Mouse (Mus musculus): Measurements from ENCODE around the gene Elmo1. TPM values are rescaled to one million over a fixed set of nuclear protein-coding genes. Genes with fewer than 3 reads are reported as not detected.

The Elmo1 gene
- polyA plus RNA-seq, 1 experiment from 2014 or later, result 16.8 TPM

- ATAC-seq (ENCODE audit: low FRiP score, low TSS enrichment), result no peak
- Histone ChIP-seq H3K4me3 (ENCODE audit: low read length) (no peak overlapping the region), H3K27me3 (ENCODE audit: insufficient read depth, low read length) (no peaks in the 10 kb centered on the region)
These were observed 207.4 kb downstream of the Elmo1 start for GRCm38 (mm10) chr13:20297841-20298240.

GRCm38 (mm10) chr13:20299424-20299823, 209.0 kb downstream of the Elmo1 start:
- ATAC-seq (ENCODE audit: low FRiP score, low TSS enrichment), result peak; percentile 71; the same call in 1 of the 2 replicates
- Histone ChIP-seq H3K9ac (replicated peaks; ENCODE audit: low read length) (no peak overlapping the region), H3K4me2 (replicated peaks; ENCODE audit: low read depth, low read length) (no peak overlapping the region), H3K27me3 (ENCODE audit: insufficient read depth, low read length) (no peaks in the 10 kb centered on the region), H3K9me3 (ENCODE audit: low read length) (no peaks in the 10 kb centered on the region), H3K36me3 (ENCODE audit: insufficient read depth, low read length) (no peaks in the 10 kb centered on the region), H3K4me3 (ENCODE audit: low read length) (no peak overlapping the region), H3K27ac (ENCODE audit: low read length) (no peak overlapping the region), H3K4me1 (ENCODE audit: insufficient read depth, low read length) (no peaks in the 10 kb centered on the region)
- WGBS, result 71% methylated on average over 3 of the region's 3 CpGs

More at GRCm38 (mm10) chr13:20297841-20298240, 207.4 kb downstream of the Elmo1 start:
- H3K4me2 ChIP-seq (replicated peaks; ENCODE audit: low read depth, low read length), result no peak overlapping the region
- H3K27ac ChIP-seq (ENCODE audit: low read length), result no peak overlapping the region
- no peaks in the 10 kb centered on the region for H3K36me3 ChIP-seq (ENCODE audit: insufficient read depth, low read length)
- no peaks in the 10 kb centered on the region for H3K4me1 ChIP-seq (ENCODE audit: insufficient read depth, low read length)
- no peaks in the 10 kb centered on the region for H3K9me3 ChIP-seq (ENCODE audit: low read length)
- WGBS, result 23% methylated on average over 3 of the region's 3 CpGs
- H3K9ac ChIP-seq (replicated peaks; ENCODE audit: low read length), result no peak overlapping the region

GRCm38 (mm10) chr13:20300052-20300564, 209.7 kb downstream of the Elmo1 start:
- 83% methylated on average over 3 of the region's 3 CpGs for WGBS
- Histone ChIP-seq H3K36me3 (ENCODE audit: insufficient read depth, low read length) (no peaks in the 10 kb centered on the region), H3K9me3 (ENCODE audit: low read length) (no peaks in the 10 kb centered on the region), H3K4me2 (replicated peaks; ENCODE audit: low read depth, low read length) (no peak overlapping the region), H3K27ac (ENCODE audit: low read length) (no peak overlapping the region), H3K4me3 (ENCODE audit: low read length) (no peak overlapping the region), H3K9ac (replicated peaks; ENCODE audit: low read length) (no peak overlapping the region), H3K4me1 (ENCODE audit: insufficient read depth, low read length) (no peaks in the 10 kb centered on the region), H3K27me3 (ENCODE audit: insufficient read depth, low read length) (no peaks in the 10 kb centered on the region)
- ATAC-seq (ENCODE audit: low FRiP score, low TSS enrichment), result no peak

DNA sequence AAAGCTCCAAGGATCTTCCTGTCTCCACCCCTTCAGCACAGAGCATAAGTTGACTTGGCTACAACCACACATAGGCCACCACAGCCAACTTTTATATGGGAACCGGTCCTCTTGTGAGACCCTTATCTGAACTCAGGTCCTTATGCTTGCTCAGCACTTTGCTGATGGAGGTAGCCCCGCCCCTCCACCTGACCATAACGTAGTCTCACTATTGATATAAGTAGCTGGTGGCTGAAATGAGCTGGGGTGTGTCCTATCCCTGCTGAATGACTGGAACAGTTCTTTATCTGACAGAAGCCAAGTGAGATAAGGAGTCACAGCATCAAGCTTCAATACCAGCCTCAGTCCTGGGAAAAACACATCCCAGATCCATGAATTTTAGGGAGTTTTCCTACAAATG, 210.2 kb downstream of the Elmo1 start:
- no peak for ATAC-seq (ENCODE audit: low FRiP score, low TSS enrichment)
- no peak overlapping the region for H3K4me2 ChIP-seq (replicated peaks; ENCODE audit: low read depth, low read length)
- 67% methylated on average over 3 of the region's 3 CpGs for WGBS
- H3K9ac ChIP-seq (replicated peaks; ENCODE audit: low read length), result no peak overlapping the region
- H3K27me3 ChIP-seq (ENCODE audit: insufficient read depth, low read length), result no peaks in the 10 kb centered on the region
- H3K4me3 ChIP-seq (ENCODE audit: low read length), result no peak overlapping the region
- no peaks in the 10 kb centered on the region for H3K9me3 ChIP-seq (ENCODE audit: low read length)
- no peak overlapping the region for H3K27ac ChIP-seq (ENCODE audit: low read length)
- no peaks in the 10 kb centered on the region for H3K36me3 ChIP-seq (ENCODE audit: insufficient read depth, low read length)
- H3K4me1 ChIP-seq (ENCODE audit: insufficient read depth, low read length), result no peaks in the 10 kb centered on the region

GRCm38 (mm10) chr13:20301760-20302159, 211.4 kb downstream of the Elmo1 start:
- no peaks in the 10 kb centered on the region for H3K27me3 ChIP-seq (ENCODE audit: insufficient read depth, low read length)
- H3K4me1 ChIP-seq (ENCODE audit: insufficient read depth, low read length), result no peaks in the 10 kb centered on the region
- no peak overlapping the region for H3K4me2 ChIP-seq (replicated peaks; ENCODE audit: low read depth, low read length)
- no peaks in the 10 kb centered on the region for H3K9me3 ChIP-seq (ENCODE audit: low read length)
- no peak overlapping the region for H3K9ac ChIP-seq (replicated peaks; ENCODE audit: low read length)
- H3K36me3 ChIP-seq (ENCODE audit: insufficient read depth, low read length), result no peaks in the 10 kb centered on the region
- 96% methylated on average over 7 of the region's 7 CpGs for WGBS
- no peak overlapping the region for H3K27ac ChIP-seq (ENCODE audit: low read length)
- no peak overlapping the region for H3K4me3 ChIP-seq (ENCODE audit: low read length)
- no peak for ATAC-seq (ENCODE audit: low FRiP score, low TSS enrichment)

DNA sequence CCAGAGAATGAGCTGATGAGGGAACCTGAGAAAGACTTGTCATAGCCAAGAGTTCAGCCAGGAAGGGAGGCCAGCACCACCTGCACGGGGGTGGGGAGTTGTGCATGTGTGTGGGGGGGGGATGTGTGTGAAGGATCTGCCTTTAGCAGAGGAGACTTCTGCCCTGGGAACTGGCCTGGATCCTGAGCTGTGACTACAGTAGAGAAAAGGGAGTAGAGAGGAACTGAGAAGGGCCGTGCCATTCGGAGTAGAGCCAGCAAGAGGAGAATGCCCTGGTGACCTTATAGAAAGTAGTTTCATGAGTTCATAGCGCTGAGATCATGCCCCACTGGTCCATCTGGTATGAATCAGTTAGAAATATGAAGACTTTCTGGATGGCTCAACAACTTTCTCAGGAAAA, 215.2 kb downstream of the Elmo1 start:
- no peak overlapping the region for H3K9ac ChIP-seq (replicated peaks; ENCODE audit: low read length)
- H3K4me3 ChIP-seq (ENCODE audit: low read length), result no peak overlapping the region
- no peaks in the 10 kb centered on the region for H3K27me3 ChIP-seq (ENCODE audit: insufficient read depth, low read length)
- no peak for ATAC-seq (ENCODE audit: low FRiP score, low TSS enrichment)
- H3K4me2 ChIP-seq (replicated peaks; ENCODE audit: low read depth, low read length), result no peak overlapping the region
- 51% methylated on average over 4 of the region's 4 CpGs for WGBS
- H3K4me1 ChIP-seq (ENCODE audit: insufficient read depth, low read length), result no peaks in the 10 kb centered on the region
- no peak overlapping the region for H3K27ac ChIP-seq (ENCODE audit: low read length)
- no peaks in the 10 kb centered on the region for H3K9me3 ChIP-seq (ENCODE audit: low read length)
- H3K36me3 ChIP-seq (ENCODE audit: insufficient read depth, low read length), result no peaks in the 10 kb centered on the region

DNA sequence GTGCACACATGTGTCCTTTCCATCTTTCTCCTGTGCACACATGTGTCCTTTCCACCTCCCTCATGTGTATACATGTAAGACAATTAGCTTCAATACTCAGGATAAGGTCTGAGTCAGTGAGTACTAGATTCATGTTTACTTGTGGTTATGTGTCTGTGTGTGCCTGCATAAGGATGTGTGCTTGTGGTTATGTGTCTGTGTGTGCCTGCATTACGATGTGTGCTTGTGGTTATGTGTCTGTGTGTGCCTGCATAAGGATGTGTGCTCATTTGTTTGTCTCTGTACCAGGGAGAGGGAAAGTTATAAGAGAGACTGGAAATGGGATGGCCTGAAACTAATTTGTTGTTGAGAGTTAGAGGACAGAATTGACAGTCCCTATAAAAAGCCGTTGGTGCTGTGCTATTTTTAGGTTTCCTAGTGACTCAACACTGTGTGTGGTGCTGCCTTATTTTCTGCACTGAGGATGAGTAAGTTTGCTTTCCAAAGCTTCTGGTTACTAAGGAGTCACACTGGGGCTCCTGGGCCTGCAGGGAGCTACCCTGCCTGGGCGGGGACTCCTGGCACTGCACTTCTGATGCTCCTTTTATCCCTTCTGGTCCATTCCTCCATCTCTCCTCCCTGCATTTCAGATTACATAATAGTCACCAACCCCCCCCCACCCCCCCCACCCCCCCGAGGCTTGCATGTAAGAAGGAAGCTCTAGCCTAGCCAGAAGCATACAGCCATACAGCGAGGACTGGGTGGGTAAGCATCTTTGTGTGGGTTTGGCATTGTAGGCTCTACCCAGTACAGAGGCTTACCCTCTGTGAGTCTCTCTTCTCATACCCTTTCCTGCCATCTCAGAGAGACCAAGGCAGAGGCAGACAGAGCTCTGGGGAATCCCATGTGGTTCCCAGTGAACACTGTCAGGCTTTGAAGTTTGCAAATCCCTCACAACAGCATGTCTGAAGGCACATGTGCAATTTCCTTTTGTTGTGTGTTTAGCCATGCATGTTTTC, 216.1 kb downstream of the Elmo1 start:
- no peaks in the 10 kb centered on the region for H3K4me1 ChIP-seq (ENCODE audit: insufficient read depth, low read length)
- H3K4me2 ChIP-seq (replicated peaks; ENCODE audit: low read depth, low read length), result no peak overlapping the region
- H3K9ac ChIP-seq (replicated peaks; ENCODE audit: low read length), result no peak overlapping the region
- H3K36me3 ChIP-seq (ENCODE audit: insufficient read depth, low read length), result no peaks in the 10 kb centered on the region
- H3K4me3 ChIP-seq (ENCODE audit: low read length), result no peak overlapping the region
- H3K27ac ChIP-seq (ENCODE audit: low read length), result no peak overlapping the region
- no peaks in the 10 kb centered on the region for H3K27me3 ChIP-seq (ENCODE audit: insufficient read depth, low read length)
- WGBS, result 66% methylated on average over 5 of the region's 5 CpGs
- no peak for ATAC-seq (ENCODE audit: low FRiP score, low TSS enrichment)
- H3K9me3 ChIP-seq (ENCODE audit: low read length), result no peaks in the 10 kb centered on the region

- no peaks in the 10 kb centered on the region for H3K9me3 ChIP-seq (ENCODE audit: low read length)
- no peaks in the 10 kb centered on the region for H3K27me3 ChIP-seq (ENCODE audit: insufficient read depth, low read length)
- H3K9ac ChIP-seq (replicated peaks; ENCODE audit: low read length), result no peak overlapping the region
- H3K4me1 ChIP-seq (ENCODE audit: insufficient read depth, low read length), result no peaks in the 10 kb centered on the region
- H3K4me3 ChIP-seq (ENCODE audit: low read length), result no peak overlapping the region
- no peak overlapping the region for H3K27ac ChIP-seq (ENCODE audit: low read length)
- H3K4me2 ChIP-seq (replicated peaks; ENCODE audit: low read depth, low read length), result no peak overlapping the region
- WGBS, result 86% methylated on average over 2 of the region's 2 CpGs
- no peaks in the 10 kb centered on the region for H3K36me3 ChIP-seq (ENCODE audit: insufficient read depth, low read length)
- no peak for ATAC-seq (ENCODE audit: low FRiP score, low TSS enrichment)
These were observed 217.0 kb downstream of the Elmo1 start for GRCm38 (mm10) chr13:20307381-20307780.

DNA sequence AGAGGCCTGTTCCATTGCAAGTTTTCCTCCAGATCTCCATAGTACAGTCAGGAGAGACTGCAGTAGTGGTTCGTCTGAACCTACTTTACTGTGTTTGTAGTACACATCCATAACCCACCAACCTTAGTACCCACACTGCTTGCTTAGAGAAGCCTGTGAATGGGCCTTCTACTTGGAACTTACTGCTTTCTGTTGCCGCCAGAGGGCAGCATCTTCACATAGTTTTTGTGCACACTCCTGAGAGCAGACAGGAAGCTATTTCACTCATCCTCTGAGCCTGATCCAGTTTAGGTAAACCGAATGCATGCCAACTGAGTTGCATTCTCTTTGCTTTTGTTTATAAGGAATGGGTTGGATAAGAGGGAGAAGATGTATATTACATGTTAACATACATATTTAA, 221.2 kb downstream of the Elmo1 start:
- no peak for ATAC-seq (ENCODE audit: low FRiP score, low TSS enrichment)
- no peaks in the 10 kb centered on the region for H3K36me3 ChIP-seq (ENCODE audit: insufficient read depth, low read length)
- H3K9me3 ChIP-seq (ENCODE audit: low read length), result no peaks in the 10 kb centered on the region
- WGBS, result 16% methylated on average over 3 of the region's 3 CpGs
- H3K4me1 ChIP-seq (ENCODE audit: insufficient read depth, low read length), result no peaks in the 10 kb centered on the region
- no peak overlapping the region for H3K27ac ChIP-seq (ENCODE audit: low read length)
- no peak overlapping the region for H3K4me2 ChIP-seq (replicated peaks; ENCODE audit: low read depth, low read length)
- no peak overlapping the region for H3K9ac ChIP-seq (replicated peaks; ENCODE audit: low read length)
- no peaks in the 10 kb centered on the region for H3K27me3 ChIP-seq (ENCODE audit: insufficient read depth, low read length)
- no peak overlapping the region for H3K4me3 ChIP-seq (ENCODE audit: low read length)

DNA sequence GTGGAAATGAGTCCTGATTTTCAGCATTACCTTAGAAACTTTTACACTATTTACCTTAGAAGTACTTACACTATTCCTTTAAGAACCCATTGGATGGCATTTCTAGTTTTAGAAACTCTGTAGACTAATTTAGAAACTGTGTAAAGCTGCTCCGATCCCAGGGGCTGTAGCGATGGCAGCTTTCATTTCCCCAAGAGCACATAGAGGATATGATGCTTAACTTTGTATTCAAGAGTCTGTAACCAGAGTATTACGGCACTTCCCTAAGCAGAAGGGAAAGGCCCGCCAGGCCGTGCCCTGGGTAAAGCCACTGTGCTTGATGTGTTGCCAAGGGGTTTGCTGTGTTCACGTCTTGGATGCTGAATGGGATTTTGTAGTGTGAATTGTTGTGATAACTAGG, 222.9 kb downstream of the Elmo1 start:
- Histone ChIP-seq H3K9me3 (ENCODE audit: low read length) (no peaks in the 10 kb centered on the region), H3K4me3 (ENCODE audit: low read length) (no peak overlapping the region), H3K27me3 (ENCODE audit: insufficient read depth, low read length) (no peaks in the 10 kb centered on the region), H3K36me3 (ENCODE audit: insufficient read depth, low read length) (no peaks in the 10 kb centered on the region), H3K4me2 (replicated peaks; ENCODE audit: low read depth, low read length) (no peak overlapping the region), H3K9ac (replicated peaks; ENCODE audit: low read length) (no peak overlapping the region), H3K27ac (ENCODE audit: low read length) (no peak overlapping the region), H3K4me1 (ENCODE audit: insufficient read depth, low read length) (no peaks in the 10 kb centered on the region)
- no peak for ATAC-seq (ENCODE audit: low FRiP score, low TSS enrichment)
- 80% methylated on average over 6 of the region's 6 CpGs for WGBS

All from kidney, embryonic 16.5 days (tissue).